Mouse (Mus musculus) liver, embryonic 14.5 days (tissue): ENCODE results near the gene Knstrn. TPM values are rescaled to one million over a fixed set of nuclear protein-coding genes. Genes with fewer than 3 reads are reported as not detected.

Experiments used
- ATAC-seq: fragments of 200-750 bp; cut with Nextera tagmentation; 2 replicates; pipeline ENCODE4 v1.8.0; 2017; ENCODE audit warnings: moderate number of reproducible peaks, mild to moderate bottlenecking, moderate library complexity; ENCODE audit not compliant: insufficient read depth
- DNase-seq, 3 experiments: peaks; one replicate each; pipeline ENCODE4 v3.0.0-alpha.2; 2012 to 2013; ENCODE audit warnings: low read depth in 3 of 3, low spot score in 3 of 3
- H3K27ac ChIP-seq: fragments of 300-500 bp; sonication (generic); 2 replicates; pipeline ENCODE4 v1.5.1; 2014; ENCODE audit warnings: moderate library complexity, mild to moderate bottlenecking, control low read depth, inconsistent platforms
- H3K27me3 ChIP-seq: fragments of 300-500 bp; sonication (generic); 2 replicates; pipeline ENCODE4 v1.6.1; 2014; ENCODE audit warnings: mild to moderate bottlenecking, low read length, moderate library complexity; ENCODE audit not compliant: control insufficient read depth, insufficient read depth
- H3K36me3 ChIP-seq: fragments of 300-500 bp; sonication (generic); replicated peaks from 2 replicates; pipeline ENCODE4 v1.6.1; 2014; ENCODE audit warnings: low read depth; ENCODE audit not compliant: control insufficient read depth, insufficient read depth
- H3K4me1 ChIP-seq, 2 experiments: fragments of 200-500 bp in 1 of 2; fragments of 300-500 bp in 1 of 2; sonication (generic) in 1 of 2; replicated peaks; 2 replicates each; pipeline ENCODE4 v1.6.1; 2012 to 2014; ENCODE audit warnings: antibody characterized with exemption in 1 of 2, inconsistent platforms in 1 of 2, low read length in 1 of 2; ENCODE audit not compliant: control insufficient read depth in 2 of 2, insufficient read depth in 2 of 2
- H3K4me2 ChIP-seq: fragments of 300-500 bp; sonication (generic); 2 replicates; pipeline ENCODE4 v1.6.1; 2014; ENCODE audit warnings: low read depth, mild to moderate bottlenecking, control low read depth, moderate library complexity
- H3K4me3 ChIP-seq, 2 experiments: fragments of 200-500 bp in 1 of 2; fragments of 300-500 bp in 1 of 2; sonication (generic) in 1 of 2; 2 replicates each; pipeline ENCODE4 v1.5.1; 2012 to 2014; ENCODE audit warnings: low read depth in 2 of 2, low read length in 2 of 2, mild to moderate bottlenecking in 2 of 2, control low read depth in 1 of 2, inconsistent platforms in 1 of 2, moderate library complexity in 1 of 2; ENCODE audit not compliant: insufficient read depth in 1 of 2
- H3K9ac ChIP-seq: fragments of 300-500 bp; sonication (generic); replicated peaks from 2 replicates; pipeline ENCODE4 v1.6.1; 2014; ENCODE audit warnings: mild to moderate bottlenecking, control low read depth, moderate library complexity
- H3K9me3 ChIP-seq: fragments of 300-500 bp; sonication (generic); 2 replicates; pipeline ENCODE4 v1.6.1; 2016; ENCODE audit warnings: low read length, mixed read lengths; ENCODE audit not compliant: control insufficient read depth
- CTCF ChIP-seq: IDR thresholded peaks from 2 replicates; pipeline ENCODE4 v1.5.1; 2016; ENCODE audit warnings: antibody characterized with exemption, low read depth, control low read depth
- EP300 ChIP-seq: IDR thresholded peaks from 2 replicates; pipeline ENCODE4 v1.6.1; 2016; ENCODE audit warnings: antibody characterized with exemption, low read depth
- WGBS: fragments of 180-500 bp; shearing (Covaris S2); extraction: QIAGEN DNeasy Blood & Tissue Kit; methylation state at CpG from one replicate; pipeline ENCODE4 v1.1.7; 2014; ENCODE audit not compliant: insufficient replicate concordance; 5-methylcytosine and 5-hydroxymethylcytosine counted together
- polyA plus RNA-seq, 2 experiments: library from polyadenylated mRNA; depleted of rRNA in 1 of 2; stranded (reverse) in 1 of 2; unstranded in 1 of 2; fragments of >200 nt; fragmentation: Nextera tagmentation in 1 of 2; extraction: Ambion mirVana in 1 of 2; gene quantifications; 2 replicates each; pipeline versions ENCODE4 v1.2.1 to v1.2.3; 2012 to 2014

Gene Knstrn
- polyA plus RNA-seq, 2 experiments, result 50.8 to 84.7 TPM

GRCm38 (mm10) chr2:118804474-118804873, 9.3 kb upstream of the Knstrn start:
- Histone ChIP-seq H3K9me3 (no peaks in the 10 kb centered on the region), H3K4me3 (no peak overlapping the region), H3K9ac (peak overlapping the region; percentile 16; the same call in 1 of the 2 replicates), H3K4me1 (peaks cover 49 to 60% of the 10 kb centered on the region in 2 experiments), H3K36me3 (no peaks in the 10 kb centered on the region), H3K4me2 (peak overlapping the region; percentile 35), H3K27ac (peak overlapping the region; percentile 94), H3K27me3 (no peaks in the 10 kb centered on the region)
- 19% methylated on average over 2 of the region's 2 CpGs for WGBS
- no peak for TF ChIP-seq CTCF
- no peak for TF ChIP-seq EP300
- ATAC-seq (no peak), DNase-seq (no peak)

- Histone ChIP-seq H3K9ac (peak overlapping the region; percentile 18), H3K27me3 (no peaks in the 10 kb centered on the region), H3K9me3 (no peaks in the 10 kb centered on the region), H3K4me2 (peak overlapping the region; percentile 35), H3K4me3 (no peak overlapping the region), H3K27ac (peak overlapping the region; percentile 94), H3K4me1 (peaks cover 49 to 59% of the 10 kb centered on the region in 2 experiments), H3K36me3 (no peaks in the 10 kb centered on the region)
- ATAC-seq (peak; percentile 21; the same call in 1 of the 2 replicates), DNase-seq (no peak)
- TF ChIP-seq CTCF (no peak), EP300 (peak; percentile 26; the same call in 1 of the 2 replicates)
- 5% methylated on average over 3 of the region's 3 CpGs for WGBS
Measured at GRCm38 (mm10) chr2:118805137-118805536, 8.7 kb upstream of the Knstrn start.

DNA sequence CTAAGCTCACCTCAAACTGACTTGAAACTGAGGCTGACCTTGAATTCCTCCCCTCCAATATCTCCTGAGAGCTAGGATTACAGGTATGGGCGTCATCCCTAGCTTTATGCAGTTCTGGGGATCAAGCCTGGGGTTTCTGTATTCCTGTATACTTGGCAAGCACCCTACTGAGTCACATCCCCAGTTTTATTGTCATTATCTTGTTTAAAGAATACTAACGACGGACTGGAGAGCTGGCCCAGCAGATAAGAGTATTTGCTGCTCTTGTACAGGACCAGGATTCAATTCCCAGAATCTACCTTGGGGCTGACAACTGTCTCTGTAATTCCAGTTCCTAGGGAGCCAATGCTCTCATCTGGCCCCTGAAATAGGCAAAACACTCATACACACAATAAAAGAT, 8.0 kb upstream of the Knstrn start:
- Histone ChIP-seq H3K9me3 (no peaks in the 10 kb centered on the region), H3K4me2 (peak overlapping the region; percentile 35), H3K4me1 (peaks cover 49 to 55% of the 10 kb centered on the region in 2 experiments), H3K4me3 (no peak overlapping the region), H3K36me3 (no peaks in the 10 kb centered on the region), H3K9ac (peak overlapping the region; percentile 51; the same call in 1 of the 2 replicates), H3K27ac (peak overlapping the region; percentile 94), H3K27me3 (no peaks in the 10 kb centered on the region)
- TF ChIP-seq CTCF (no peak), EP300 (peak; percentile 54; the same call in 1 of the 2 replicates)
- peak; percentile 45 for ATAC-seq
- 17% methylated on average over 3 of the region's 3 CpGs for WGBS
- DNase-seq, result peak in 1 of 3 experiments; percentile 58

GRCm38 (mm10) chr2:118806860-118807259, 6.9 kb upstream of the Knstrn start:
- DNase-seq (no peak), ATAC-seq (no peak)
- no peak overlapping the region for H3K9ac ChIP-seq
- TF ChIP-seq CTCF (no peak), EP300 (no peak)
- 59% methylated on average over 4 of the region's 4 CpGs for WGBS
- H3K36me3 ChIP-seq, result no peaks in the 10 kb centered on the region
- no peaks in the 10 kb centered on the region for H3K9me3 ChIP-seq
- H3K27ac ChIP-seq, result peak overlapping the region; percentile 94
- H3K27me3 ChIP-seq, result no peaks in the 10 kb centered on the region
- no peak overlapping the region for H3K4me2 ChIP-seq
- no peak overlapping the region for H3K4me3 ChIP-seq
- H3K4me1 ChIP-seq, result peaks cover 41 to 46% of the 10 kb centered on the region in 2 experiments

DNA sequence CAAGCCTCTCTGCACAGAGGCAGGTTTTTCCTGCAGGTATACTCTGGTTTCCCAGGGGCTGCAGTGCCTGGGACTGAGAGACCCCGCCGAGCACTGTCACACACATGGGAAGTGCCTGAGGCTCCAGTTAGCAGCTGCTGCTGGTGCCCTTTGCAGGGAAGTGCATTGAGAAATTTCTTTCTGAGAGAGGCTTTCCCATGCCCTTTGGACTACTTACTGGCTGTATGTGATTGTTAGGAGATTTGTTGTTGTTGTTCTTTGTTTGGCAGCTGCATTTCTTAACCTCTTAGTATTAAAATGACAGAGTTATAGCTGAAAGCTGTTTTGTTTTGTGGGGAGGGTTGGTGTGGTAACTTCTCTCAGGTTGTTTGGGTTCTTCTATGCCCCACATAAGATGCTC, 2.9 kb upstream of the Knstrn start:
- H3K27ac ChIP-seq, result no peak overlapping the region
- ATAC-seq (no peak), DNase-seq (no peak)
- no peak overlapping the region for H3K4me3 ChIP-seq
- 69% methylated on average over 2 of the region's 2 CpGs for WGBS
- H3K36me3 ChIP-seq, result peaks cover 2% of the 10 kb centered on the region; the same call in 1 of the 2 replicates
- H3K27me3 ChIP-seq, result no peaks in the 10 kb centered on the region
- H3K9ac ChIP-seq, result no peak overlapping the region
- H3K4me1 ChIP-seq, result peaks cover 20 to 25% of the 10 kb centered on the region in 2 experiments
- H3K9me3 ChIP-seq, result no peaks in the 10 kb centered on the region
- TF ChIP-seq EP300, result no peak
- no peak for TF ChIP-seq CTCF
- H3K4me2 ChIP-seq, result no peak overlapping the region
